Mouse (Mus musculus) monocyte, adult 2 months (primary cell): ENCODE data around the gene Gm773.
"Not testable (repeated sequence)": the region's sequence is repeated elsewhere in the genome, so short reads cannot be mapped to it uniquely, and the experiment has no call there.

Experiments
- DNase-seq, 2 experiments: peaks; one replicate each; pipeline ENCODE4 v3.0.0; 2022; ENCODE audit warnings: low spot score in 2 of 2, low read depth in 1 of 2

Gene Gm773

DNA sequence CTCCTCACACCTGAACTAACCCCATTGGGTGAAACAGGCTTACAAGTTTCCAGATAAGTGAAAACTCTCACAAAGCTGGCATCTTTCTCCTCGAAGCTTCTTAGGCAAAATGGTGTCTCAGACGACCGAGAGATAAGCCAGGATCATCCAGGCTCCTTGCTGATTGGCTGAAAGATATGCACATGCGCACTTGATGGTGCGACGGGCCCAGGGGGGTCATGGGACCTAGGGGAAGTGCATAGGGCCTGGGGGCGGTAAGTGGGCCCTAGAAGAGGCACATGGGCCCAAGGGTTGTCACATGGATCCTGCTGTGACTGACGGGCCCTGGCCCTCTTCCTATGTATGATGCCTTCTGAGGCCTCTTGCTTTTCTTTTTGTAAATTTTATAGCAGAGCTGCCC lies at the start of gene Gm773:
TSS of gene Gm773 (minus strand) at position 111 of the 400 bp plus-strand sequence.
- DNase-seq: no peak

DNA sequence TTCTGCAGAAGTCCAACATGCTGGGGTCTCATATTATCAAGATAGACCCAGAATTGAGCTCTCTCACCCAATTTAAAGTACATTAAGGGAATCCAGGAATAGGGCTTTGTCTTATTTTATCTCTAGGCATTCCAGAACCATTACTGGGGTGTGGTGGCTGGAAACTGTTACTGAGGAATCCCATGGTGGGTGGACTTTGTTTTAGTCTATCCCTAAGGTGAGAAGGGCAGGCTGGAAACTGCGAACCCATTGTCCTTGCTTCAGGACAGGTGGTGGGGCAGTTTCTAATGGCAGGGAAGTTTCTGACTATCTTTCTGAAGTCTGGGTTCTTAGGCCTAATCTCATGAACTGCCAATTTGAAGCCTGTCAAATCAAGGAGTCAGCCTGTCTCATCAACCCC lies 26.2 kb downstream of the Gm773 start:
- DNase-seq: not testable (repeated sequence)

DNA sequence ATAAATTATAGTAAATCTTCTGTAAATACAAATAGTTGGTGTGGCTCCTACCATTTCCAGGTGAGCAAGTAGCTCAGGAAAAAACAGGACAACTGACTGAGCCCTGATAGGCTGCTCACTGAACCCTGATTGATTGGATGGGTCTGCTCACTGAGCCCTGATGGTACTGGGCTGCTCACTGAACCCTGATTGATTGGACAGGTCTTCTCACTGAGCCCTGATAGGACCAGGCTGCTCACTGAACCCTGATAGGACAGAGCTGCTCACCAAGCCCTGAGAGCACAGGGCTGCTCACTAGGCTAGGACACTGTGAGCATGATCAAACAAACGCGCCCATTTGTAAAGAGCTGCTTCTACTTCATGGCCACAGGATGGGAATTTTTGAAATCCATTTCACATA lies 61.3 kb downstream of the Gm773 start:
- no peak for DNase-seq
